Mouse (Mus musculus) CH12.LX (cell line): Measurements from ENCODE around the gene Kif22. TPM values are rescaled to one million over a fixed set of nuclear protein-coding genes. Genes with fewer than 3 reads are reported as not detected.

ENCODE experiments used
- DNase-seq: peaks from one replicate; pipeline ENCODE4 v3.0.0-alpha.2; 2013; ENCODE audit errors: extremely low read depth
- H3K27ac ChIP-seq: 2 replicates; pipeline ENCODE4 v1.5.1; 2012; ENCODE audit warnings: low read depth, mild to moderate bottlenecking, control low read depth, moderate library complexity; ENCODE audit not compliant: insufficient read depth
- H3K27me3 ChIP-seq: replicated peaks from 2 replicates; pipeline ENCODE3; 2012; ENCODE audit warnings: inconsistent platforms
- H3K36me3 ChIP-seq, 2 experiments: replicated peaks in 1 of 2; 2 replicates each; pipeline versions ENCODE3 to v1.6.1; 2012; ENCODE audit warnings: inconsistent platforms in 1 of 2, low read length in 1 of 2, mild to moderate bottlenecking in 1 of 2, mixed read lengths in 1 of 2, moderate library complexity in 1 of 2; ENCODE audit not compliant: control insufficient read depth in 1 of 2, insufficient read depth in 1 of 2
- H3K4me1 ChIP-seq, 2 experiments: 2 replicates each; pipeline ENCODE4 v1.6.1; 2012; ENCODE audit warnings: inconsistent platforms in 1 of 2, moderate library complexity in 1 of 2; ENCODE audit not compliant: insufficient read depth in 2 of 2, control insufficient read depth in 1 of 2
- H3K4me2 ChIP-seq: 2 replicates; pipeline ENCODE4 v1.6.1; 2012; ENCODE audit warnings: low read depth, mild to moderate bottlenecking, control low read depth; ENCODE audit not compliant: poor library complexity, insufficient read depth, severe bottlenecking
- H3K4me3 ChIP-seq, 3 experiments: fragments of 150-350 bp in 1 of 3; sonication (generic) in 1 of 3; replicated peaks in 1 of 3; 2 replicates each; pipeline versions ENCODE3 to v1.5.1; 2011 to 2012; ENCODE audit warnings: low read depth in 2 of 3, low read length in 2 of 3, mild to moderate bottlenecking in 2 of 3, moderate library complexity in 2 of 3, control low read depth in 1 of 3, improper control_type of control experiment in 1 of 3, inconsistent platforms in 1 of 3, mixed read lengths in 1 of 3; ENCODE audit not compliant: poor library complexity in 1 of 3
- H3K79me2 ChIP-seq: replicated peaks from 2 replicates; pipeline ENCODE4 v1.6.1; 2012; ENCODE audit warnings: mild to moderate bottlenecking, moderate library complexity; ENCODE audit not compliant: control insufficient read depth, poor library complexity, insufficient read depth, severe bottlenecking; ENCODE audit errors: extremely low read depth
- H3K9ac ChIP-seq: 2 replicates; pipeline ENCODE4 v1.6.1; 2012; ENCODE audit warnings: low read depth, mild to moderate bottlenecking, control low read depth, moderate library complexity; ENCODE audit not compliant: insufficient read depth
- H3K9me3 ChIP-seq: replicated peaks from 2 replicates; pipeline ENCODE3; 2012; ENCODE audit warnings: low read length, inconsistent platforms, mixed read lengths
- CHD2 ChIP-seq: IDR thresholded peaks from 2 replicates; pipeline ENCODE4 v1.6.1; 2011; ENCODE audit warnings: low read length, improper control_type of control experiment
- E2F4 ChIP-seq: IDR thresholded peaks from 2 replicates; pipeline ENCODE4 v1.6.1; 2011; ENCODE audit warnings: low read depth, low read length, improper control_type of control experiment; ENCODE audit not compliant: insufficient replicate concordance
- GABPA ChIP-seq: IDR thresholded peaks from 2 replicates; pipeline ENCODE4 v1.6.1; 2012; ENCODE audit warnings: low read depth, low read length, improper control_type of control experiment, inconsistent platforms; ENCODE audit not compliant: insufficient replicate concordance
- JUN ChIP-seq: IDR thresholded peaks from 2 replicates; pipeline ENCODE4 v1.6.1; 2011; ENCODE audit warnings: low read depth, mild to moderate bottlenecking, low read length, improper control_type of control experiment, moderate library complexity; ENCODE audit not compliant: insufficient read depth
- JUND ChIP-seq: conservative IDR thresholded peaks from 2 replicates; pipeline ENCODE4 v1.6.1; 2011; ENCODE audit warnings: low read depth, low read length, improper control_type of control experiment
- MAX ChIP-seq: IDR thresholded peaks from 2 replicates; pipeline ENCODE4 v1.6.1; 2011; ENCODE audit warnings: low read length, improper control_type of control experiment
- MEF2A ChIP-seq: IDR thresholded peaks from 2 replicates; pipeline ENCODE4 v1.6.1; 2014; ENCODE audit warnings: low read depth, mild to moderate bottlenecking, inconsistent platforms, low read length, improper control_type of control experiment, borderline replicate concordance
- MXI1 ChIP-seq: IDR thresholded peaks from 2 replicates; pipeline ENCODE4 v1.6.1; 2011; ENCODE audit warnings: mild to moderate bottlenecking, low read depth, low read length, improper control_type of control experiment
- MYC ChIP-seq: IDR thresholded peaks from 2 replicates; pipeline ENCODE4 v1.6.1; 2011; ENCODE audit warnings: low read depth, mild to moderate bottlenecking, improper control_type of control experiment, low read length
- POLR2A ChIP-seq: IDR thresholded peaks from 2 replicates; pipeline ENCODE4 v1.6.1; 2011; ENCODE audit warnings: low read depth, mild to moderate bottlenecking, improper control_type of control experiment, low read length
- POLR2AphosphoS2 ChIP-seq: IDR thresholded peaks from 2 replicates; pipeline ENCODE4 v1.6.1; 2011; ENCODE audit warnings: low read depth, low read length, improper control_type of control experiment
- RAD21 ChIP-seq: IDR thresholded peaks from 2 replicates; pipeline ENCODE4 v1.6.1; 2011; ENCODE audit warnings: low read depth, mild to moderate bottlenecking, low read length, improper control_type of control experiment, moderate library complexity
- TBP ChIP-seq: conservative IDR thresholded peaks from 2 replicates; pipeline ENCODE4 v1.6.1; 2011; ENCODE audit warnings: low read depth, low read length, improper control_type of control experiment
- TCF12 ChIP-seq: IDR thresholded peaks from 2 replicates; pipeline ENCODE4 v1.6.1; 2014; ENCODE audit warnings: low read depth, mild to moderate bottlenecking, inconsistent platforms, low read length, improper control_type of control experiment
- USF2 ChIP-seq: conservative IDR thresholded peaks from 2 replicates; pipeline ENCODE4 v1.6.1; 2011; ENCODE audit warnings: low read depth, low read length, improper control_type of control experiment
- ZC3H11A ChIP-seq: IDR thresholded peaks from 2 replicates; pipeline ENCODE4 v1.6.1; 2012; ENCODE audit warnings: low read depth, mild to moderate bottlenecking, inconsistent platforms, low read length, improper control_type of control experiment
- dilution Hi-C: fragments of 300-500 bp; cut with MboI; formaldehyde crosslinking; loops from 2 replicates; pipeline ENCODE4 v1.14.3; 2020; ENCODE audit warnings: low sequenced_read_pairs; ENCODE audit not compliant: extremely low pct_unique_long_range_greater_than_20kb, extremely low pct_ligation_motif_present
- in situ Hi-C: fragments of 300-500 bp; cut with MboI; formaldehyde crosslinking; loops from 3 replicates; pipeline ENCODE4 v1.14.3; 2019; ENCODE audit warnings: low sequenced_read_pairs, low pct_ligation_motif_present, low pct_unique_long_range_greater_than_20kb, mixed read lengths
- polyA plus RNA-seq: library from polyadenylated mRNA; unstranded; fragments of >175 nt; gene quantifications from 2 replicates; pipeline ENCODE4 v1.2.1, GENCODE M21; 2012; ENCODE audit warnings: low read depth; ENCODE audit not compliant: insufficient read length
- total RNA-seq, 2 experiments: library from RNA; depleted of rRNA; stranded (reverse); fragments of 300-350 nt in 1 of 2; fragments of >200 nt in 1 of 2; gene quantifications; 2 replicates each; pipeline ENCODE4 v1.2.3; 2012 to 2014

Gene Kif22
- total and polyA plus RNA-seq, 3 experiments = 54.2 to 86.2 (median 58.1) TPM

GRCm38 (mm10) chr7:126978841-126979240 is 63.4 kb downstream of the Kif22 start:
- TF ChIP-seq MAX (no peak), JUND (no peak), MYC (no peak), USF2 (no peak), CHD2 (no peak), TBP (no peak), E2F4 (no peak), JUN (no peak), ZC3H11A (no peak), TCF12 (no peak), GABPA (no peak), RAD21 (no peak), POLR2A (no peak), MEF2A (no peak), MXI1 (no peak), POLR2AphosphoS2 (no peak)
- TF ChIP-seq, all 38 proteins: peak for 0
- Histone ChIP-seq H3K9me3 (no peaks in the 10 kb centered on the region), H3K36me3 (peaks cover 28 to 65% of the 10 kb centered on the region in 2 experiments), H3K4me1 (peaks cover 10 to 38% of the 10 kb centered on the region in 2 experiments), H3K27ac (no peak overlapping the region), H3K27me3 (no peaks in the 10 kb centered on the region), H3K79me2 (peaks cover 17% of the 10 kb centered on the region), H3K4me2 (no peak overlapping the region), H3K9ac (no peak overlapping the region), H3K4me3 (no peak overlapping the region)
- in situ Hi-C loops = loop anchor here (25.0 kb wide), 1 partner anchor 808 kb away; the partner anchor contains the start of genes Gm49388 and Setd1a
- dilution Hi-C loops = no loop called here
- no peak for DNase-seq

Other genes starting within 250 kb of the Kif22 start
Only the 20 nearest of the 31 such genes appear.
- gene Taok2, start 157.8 kb downstream of the Kif22 start, total RNA-seq (2012; rRNA removed) = 28.5 and 29.0 TPM in 2 replicates
- 13.6 and 15.3 TPM in 2 replicates for gene Taok2, start 157.8 kb downstream of the Kif22 start, total RNA-seq (2014; rRNA removed)
- 32.2 and 33.0 TPM in 2 replicates for gene Taok2, start 157.8 kb downstream of the Kif22 start, polyA plus RNA-seq
- gene Tmem219, start 119.6 kb downstream of the Kif22 start, total RNA-seq (2012; rRNA removed) = 39.7 and 43.2 TPM in 2 replicates
- 31.3 and 33.4 TPM in 2 replicates for gene Tmem219, start 119.6 kb downstream of the Kif22 start, total RNA-seq (2014; rRNA removed)
- 37.4 and 39.3 TPM in 2 replicates for gene Tmem219, start 119.6 kb downstream of the Kif22 start, polyA plus RNA-seq
- 35.0 and 37.5 TPM in 2 replicates for gene Kctd13, start 113.6 kb downstream of the Kif22 start, total RNA-seq (2012; rRNA removed)
- gene Kctd13, start 113.6 kb downstream of the Kif22 start, total RNA-seq (2014; rRNA removed) = 16.4 and 19.0 TPM in 2 replicates
- 35.2 and 40.4 TPM in 2 replicates for gene Kctd13, start 113.6 kb downstream of the Kif22 start, polyA plus RNA-seq
- gene Asphd1, start 92.9 kb downstream of the Kif22 start, total RNA-seq (2012; rRNA removed) = 0.08 TPM in 1 of 2 replicates, not detected in the other
- gene Asphd1, start 92.9 kb downstream of the Kif22 start, total RNA-seq (2014; rRNA removed) = not detected in 2 replicates
- 1.3 and 1.8 TPM in 2 replicates for gene Asphd1, start 92.9 kb downstream of the Kif22 start, polyA plus RNA-seq
- gene Sez6l2, start 91.9 kb downstream of the Kif22 start, total RNA-seq (2012; rRNA removed) = 7.2 and 8.8 TPM in 2 replicates
- 8.9 and 9.9 TPM in 2 replicates for gene Sez6l2, start 91.9 kb downstream of the Kif22 start, total RNA-seq (2014; rRNA removed)
- 29.2 and 29.3 TPM in 2 replicates for gene Sez6l2, start 91.9 kb downstream of the Kif22 start, polyA plus RNA-seq
- gene Cdipt, start 66.6 kb downstream of the Kif22 start, total RNA-seq (2012; rRNA removed) = 72.8 and 86.2 TPM in 2 replicates
- gene Cdipt, start 66.6 kb downstream of the Kif22 start, total RNA-seq (2014; rRNA removed) = 100 and 108 TPM in 2 replicates
- gene Cdipt, start 66.6 kb downstream of the Kif22 start, polyA plus RNA-seq = 120 and 138 TPM in 2 replicates
- 0.46 and 0.47 TPM in 2 replicates for gene Cdiptos, start 66.4 kb downstream of the Kif22 start, total RNA-seq (2012; rRNA removed)
- gene Cdiptos, start 66.4 kb downstream of the Kif22 start, total RNA-seq (2014; rRNA removed) = not detected in 2 replicates
- 0.31 and 0.97 TPM in 2 replicates for gene Cdiptos, start 66.4 kb downstream of the Kif22 start, polyA plus RNA-seq
- gene Mvp, start 27.9 kb downstream of the Kif22 start, total RNA-seq (2012; rRNA removed) = 42.1 and 52.1 TPM in 2 replicates
- gene Mvp, start 27.9 kb downstream of the Kif22 start, total RNA-seq (2014; rRNA removed) = 33.3 and 35.5 TPM in 2 replicates
- 53.7 and 63.5 TPM in 2 replicates for gene Mvp, start 27.9 kb downstream of the Kif22 start, polyA plus RNA-seq
- 0.25 and 0.30 TPM in 2 replicates for gene Pagr1b, start 26.0 kb downstream of the Kif22 start, total RNA-seq (2012; rRNA removed)
- not detected in 2 replicates for gene Pagr1b, start 26.0 kb downstream of the Kif22 start, total RNA-seq (2014; rRNA removed)
- 2.8 and 6.6 TPM in 2 replicates for gene Pagr1b, start 26.0 kb downstream of the Kif22 start, polyA plus RNA-seq
- 56.9 and 60.0 TPM in 2 replicates for gene Pagr1a, start 25.1 kb downstream of the Kif22 start, total RNA-seq (2012; rRNA removed)
- 12.0 and 24.9 TPM in 2 replicates for gene Pagr1a, start 25.1 kb downstream of the Kif22 start, total RNA-seq (2014; rRNA removed)
- 69.4 and 71.3 TPM in 2 replicates for gene Pagr1a, start 25.1 kb downstream of the Kif22 start, polyA plus RNA-seq
- gene Gm42742, start 21.4 kb downstream of the Kif22 start, total RNA-seq (2012; rRNA removed) = 13.2 and 16.0 TPM in 2 replicates
- gene Gm42742, start 21.4 kb downstream of the Kif22 start, total RNA-seq (2014; rRNA removed) = 37.1 and 45.1 TPM in 2 replicates
- 6.1 and 14.9 TPM in 2 replicates for gene Gm42742, start 21.4 kb downstream of the Kif22 start, polyA plus RNA-seq
- not detected in 2 replicates for gene Prrt2, start 21.3 kb downstream of the Kif22 start, total RNA-seq (2012; rRNA removed)
- gene Prrt2, start 21.3 kb downstream of the Kif22 start, total RNA-seq (2014; rRNA removed) = 0.09 TPM in 1 of 2 replicates, not detected in the other
- 1.2 TPM in 2 replicates for gene Prrt2, start 21.3 kb downstream of the Kif22 start, polyA plus RNA-seq
- 87.0 and 112 TPM in 2 replicates for gene Maz, start 15.4 kb downstream of the Kif22 start, total RNA-seq (2012; rRNA removed)
- 84.5 and 91.2 TPM in 2 replicates for gene Maz, start 15.4 kb downstream of the Kif22 start, total RNA-seq (2014; rRNA removed)
- 219 and 241 TPM in 2 replicates for gene Maz, start 15.4 kb downstream of the Kif22 start, polyA plus RNA-seq
- gene Zg16, start 44.9 kb upstream of the Kif22 start, total RNA-seq (2012; rRNA removed) = not detected in 2 replicates
- not detected in 2 replicates for gene Zg16, start 44.9 kb upstream of the Kif22 start, total RNA-seq (2014; rRNA removed)
- not detected in 2 replicates for gene Zg16, start 44.9 kb upstream of the Kif22 start, polyA plus RNA-seq
- gene AI467606, start 48.9 kb upstream of the Kif22 start, total RNA-seq (2012; rRNA removed) = 15.7 and 19.0 TPM in 2 replicates
- 18.6 and 26.4 TPM in 2 replicates for gene AI467606, start 48.9 kb upstream of the Kif22 start, total RNA-seq (2014; rRNA removed)
- 18.3 and 20.5 TPM in 2 replicates for gene AI467606, start 48.9 kb upstream of the Kif22 start, polyA plus RNA-seq
- gene Qprt, start 79.8 kb upstream of the Kif22 start, total RNA-seq (2012; rRNA removed) = 0.21 and 0.30 TPM in 2 replicates
- gene Qprt, start 79.8 kb upstream of the Kif22 start, total RNA-seq (2014; rRNA removed) = 0.15 TPM in 1 of 2 replicates, not detected in the other
- 0.14 TPM in 1 of 2 replicates, not detected in the other for gene Qprt, start 79.8 kb upstream of the Kif22 start, polyA plus RNA-seq
- 14.4 and 16.3 TPM in 2 replicates for gene Spn, start 95.4 kb upstream of the Kif22 start, total RNA-seq (2012; rRNA removed)
- 2.4 and 2.6 TPM in 2 replicates for gene Spn, start 95.4 kb upstream of the Kif22 start, total RNA-seq (2014; rRNA removed)
- gene Spn, start 95.4 kb upstream of the Kif22 start, polyA plus RNA-seq = 3.3 and 3.6 TPM in 2 replicates
- 66.8 and 78.5 TPM in 2 replicates for gene Cd2bp2, start 153.6 kb upstream of the Kif22 start, total RNA-seq (2012; rRNA removed)
- 62.4 and 63.3 TPM in 2 replicates for gene Cd2bp2, start 153.6 kb upstream of the Kif22 start, total RNA-seq (2014; rRNA removed)
- gene Cd2bp2, start 153.6 kb upstream of the Kif22 start, polyA plus RNA-seq = 57.4 and 72.8 TPM in 2 replicates
- gene Tbc1d10b, start 166.0 kb upstream of the Kif22 start, total RNA-seq (2012; rRNA removed) = 25.9 and 28.0 TPM in 2 replicates
- gene Tbc1d10b, start 166.0 kb upstream of the Kif22 start, total RNA-seq (2014; rRNA removed) = 17.9 and 18.2 TPM in 2 replicates
- gene Tbc1d10b, start 166.0 kb upstream of the Kif22 start, polyA plus RNA-seq = 25.6 and 26.6 TPM in 2 replicates
- gene Mylpf, start 166.4 kb upstream of the Kif22 start, total RNA-seq (2012; rRNA removed) = 3.0 and 4.2 TPM in 2 replicates
- 0.49 and 3.2 TPM in 2 replicates for gene Mylpf, start 166.4 kb upstream of the Kif22 start, total RNA-seq (2014; rRNA removed)
- 4.1 and 5.2 TPM in 2 replicates for gene Mylpf, start 166.4 kb upstream of the Kif22 start, polyA plus RNA-seq